10 mouse cellular contexts compared by ENCODE assay signal in the genomic region with DNA sequence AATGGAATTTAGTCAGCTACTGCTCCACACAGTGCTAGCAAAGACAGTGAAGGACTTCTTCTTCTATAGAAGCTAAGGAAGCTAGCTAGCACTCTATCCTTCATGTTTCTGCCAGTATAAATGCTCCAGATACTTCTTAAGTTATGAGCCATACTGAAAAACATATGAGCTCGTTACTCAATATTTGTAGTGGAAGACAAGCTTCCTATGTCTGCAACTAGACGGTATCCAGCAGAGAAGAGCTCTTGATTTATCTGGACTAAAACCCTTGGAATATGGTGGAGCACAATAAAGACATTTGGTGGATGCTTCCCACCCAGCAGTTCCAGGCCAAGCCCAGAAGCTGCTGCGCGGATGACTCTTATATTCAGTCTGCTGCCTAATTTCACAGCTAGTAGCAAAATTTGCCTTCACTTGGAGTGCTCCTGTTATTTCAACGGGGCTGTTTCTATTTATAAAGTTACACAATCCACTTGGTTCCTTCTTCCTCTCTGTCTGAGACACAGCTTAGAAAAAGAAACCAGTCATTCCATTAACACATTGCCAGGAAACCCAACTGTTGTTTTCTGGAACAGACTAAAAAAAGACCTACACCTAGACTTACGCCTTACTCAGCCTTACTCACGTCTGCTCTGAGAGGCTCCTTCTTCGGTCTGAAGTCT.
DNase-seq lines count a peak whose midpoint lies in the region; TF ChIP-seq lines count a peak whose summit lies in the region.
"Had no signal": no experiment of that assay in that cellular context is flagged by ENCODE, and none has a peak within 500 bp of the region (broad histone marks: within the 10 kb centered on the region; RNA-seq: fewer than 3 reads in every experiment).

No protein-coding gene starts in this region.

- no peak overlapping the region for H3K4me3 ChIP-seq in left cerebral cortex, adult 2 months
- no peak overlapping the region for H3K4me3 ChIP-seq in forebrain, embryonic 10.5 days
- H3K4me3 ChIP-seq: stomach, embryonic 15.5 days had no signal

- no peaks in the 10 kb centered on the region for H3K9me3 ChIP-seq in forebrain, embryonic 10.5 days
- H3K9me3 ChIP-seq: stomach, embryonic 15.5 days had no signal

- H3K27ac ChIP-seq in left cerebral cortex, adult 2 months, result peak overlapping the region; percentile 8
- no peak overlapping the region for H3K27ac ChIP-seq in forebrain, embryonic 10.5 days
- H3K27ac ChIP-seq: stomach, embryonic 15.5 days had no signal

- no peaks in the 10 kb centered on the region for H3K4me1 ChIP-seq in forebrain, embryonic 10.5 days
- H3K4me1 ChIP-seq: stomach, embryonic 15.5 days had no signal

- H3K36me3 ChIP-seq in forebrain, embryonic 10.5 days (replicated peaks), result no peaks in the 10 kb centered on the region
- H3K36me3 ChIP-seq: stomach, embryonic 15.5 days had no signal

- no peaks in the 10 kb centered on the region for H3K27me3 ChIP-seq in forebrain, embryonic 10.5 days (ENCODE audit: poor library complexity, severe bottlenecking)
- H3K27me3 ChIP-seq: stomach, embryonic 15.5 days had no signal

- DNase-seq in heart, adult 11 months, result peak; percentile 88
- no peak for DNase-seq in heart, postnatal 4 days
- peak; percentile 39 for DNase-seq in right cerebral cortex, adult 2 months (ENCODE audit: low spot score in 2 of 2)
- DNase-seq in right cerebral cortex, postnatal 14 days, result no peak
- peak; percentile 20 to 26 for DNase-seq in left cerebral cortex, adult 2 months (ENCODE audit: extremely low spot score in 1 of 2, low spot score in 2 of 2)
- no peak for DNase-seq in lung, postnatal 36 days
- no peak for DNase-seq in forebrain, embryonic 10.5 days (ENCODE audit: extremely low spot score, low spot score)
- DNase-seq in cerebellum, adult 9-10 months, result no peak
- DNase-seq: embryo, embryonic 11 days had no signal

- TF ChIP-seq CTCF in left cerebral cortex, adult 2 months (IDR thresholded peaks at IDR 0.05), result no peak

- intact Hi-C loops in left cerebral cortex, adult 2 months (cut with DNase I), result no loop called here

- WGBS in forebrain, embryonic 10.5 days, result 88% methylated on average over 8 of the region's 8 CpGs

Comparison
In these comparisons a context has a peak if more than half of its experiments do, and no peak if none do; other contexts are left out.
1. DNase-seq: peak in heart, adult 11 months (single experiment), right cerebral cortex, adult 2 months (2 of 2) and left cerebral cortex, adult 2 months (2 of 2); none in heart, postnatal 4 days (single experiment), right cerebral cortex, postnatal 14 days (single experiment), lung, postnatal 36 days (single experiment), forebrain, embryonic 10.5 days (single experiment) and cerebellum, adult 9-10 months (single experiment).